Mouse (Mus musculus): ENCODE results near the gene Tcp11l2. TPM values are rescaled to one million over a fixed set of nuclear protein-coding genes. Genes with fewer than 3 reads are reported as not detected.

The Tcp11l2 gene
- total and polyA plus RNA-seq, 2 experiments from 2014 or later = 10.5 to 15.0 TPM

DNA sequence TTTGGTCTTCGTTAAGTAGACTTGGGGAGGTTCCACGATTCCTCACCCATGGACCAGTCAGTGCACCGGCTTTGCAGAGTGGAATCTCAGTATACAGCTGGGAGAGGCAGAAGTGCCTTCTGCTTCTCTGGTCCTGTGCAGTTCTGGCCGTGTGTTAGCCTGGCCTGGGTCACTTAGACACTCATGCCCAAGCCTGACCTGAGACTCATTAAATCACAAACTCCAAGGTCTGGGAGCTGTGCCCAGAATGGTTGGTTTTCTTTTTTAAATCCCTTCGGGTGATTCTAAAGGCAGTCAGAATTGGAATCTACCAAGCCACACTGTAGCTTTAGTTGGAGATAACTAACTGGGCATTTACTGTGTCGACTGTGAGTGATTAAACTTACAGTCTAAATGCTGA lies 23.7 kb downstream of the Tcp11l2 start:
- Histone ChIP-seq H3K27me3 (ENCODE audit: insufficient read depth, low read length) (no peaks in the 10 kb centered on the region), H3K9me3 (ENCODE audit: low read length) (no peaks in the 10 kb centered on the region), H3K27ac (ENCODE audit: low read depth, low read length) (no peak overlapping the region), H3K4me3 (ENCODE audit: low read depth, low read length) (no peak overlapping the region), H3K36me3 (ENCODE audit: insufficient read depth, low read length) (peaks cover 4% of the 10 kb centered on the region; the same call in 1 of the 2 replicates), H3K4me1 (ENCODE audit: insufficient read depth, low read length) (no peaks in the 10 kb centered on the region), H3K9ac (replicated peaks; ENCODE audit: low read length, poor library complexity, severe bottlenecking) (no peak overlapping the region), H3K4me2 (ENCODE audit: low read depth, low read length, poor library complexity, severe bottlenecking) (no peak overlapping the region)
- 79% methylated on average over 6 of the region's 6 CpGs for WGBS
- ATAC-seq (ENCODE audit: low FRiP score) = no peak
- TF ChIP-seq CTCF (IDR thresholded peaks at IDR 0.05) = no peak
- DNase-seq (ENCODE audit: low spot score) = no peak

DNA sequence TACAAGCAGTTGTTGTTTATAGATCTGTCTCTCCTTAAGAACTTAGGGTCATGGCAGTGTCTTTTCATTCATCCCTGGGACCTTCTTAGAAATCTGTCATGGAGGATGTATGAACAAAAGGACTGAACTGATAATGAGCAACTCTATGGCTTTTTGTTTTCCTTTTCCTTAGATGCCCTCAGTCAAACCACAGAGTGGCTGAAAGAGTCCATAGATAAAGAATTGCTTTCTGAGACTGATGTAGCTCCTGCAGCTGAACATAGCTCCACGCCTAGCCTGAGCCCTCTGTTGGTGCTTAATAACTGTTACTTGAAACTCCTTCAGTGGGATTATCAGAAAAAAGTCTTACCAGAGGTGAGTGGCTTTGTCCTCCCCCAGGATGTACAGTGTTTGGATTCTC lies 27.9 kb downstream of the Tcp11l2 start:
- 50% methylated on average over 1 of the region's 1 CpGs for WGBS
- H3K27ac ChIP-seq (ENCODE audit: low read depth, low read length) = no peak overlapping the region
- ATAC-seq (ENCODE audit: low FRiP score) = no peak
- DNase-seq (ENCODE audit: low spot score) = no peak
- no peak for TF ChIP-seq CTCF (IDR thresholded peaks at IDR 0.05)
- H3K9me3 ChIP-seq (ENCODE audit: low read length) = no peaks in the 10 kb centered on the region
- no peaks in the 10 kb centered on the region for H3K4me1 ChIP-seq (ENCODE audit: insufficient read depth, low read length)
- H3K36me3 ChIP-seq (ENCODE audit: insufficient read depth, low read length) = peaks cover 15% of the 10 kb centered on the region; the same call in 1 of the 2 replicates
- no peak overlapping the region for H3K4me3 ChIP-seq (ENCODE audit: low read depth, low read length)
- no peak overlapping the region for H3K4me2 ChIP-seq (ENCODE audit: low read depth, low read length, poor library complexity, severe bottlenecking)
- no peak overlapping the region for H3K9ac ChIP-seq (replicated peaks; ENCODE audit: low read length, poor library complexity, severe bottlenecking)
- no peaks in the 10 kb centered on the region for H3K27me3 ChIP-seq (ENCODE audit: insufficient read depth, low read length)

DNA sequence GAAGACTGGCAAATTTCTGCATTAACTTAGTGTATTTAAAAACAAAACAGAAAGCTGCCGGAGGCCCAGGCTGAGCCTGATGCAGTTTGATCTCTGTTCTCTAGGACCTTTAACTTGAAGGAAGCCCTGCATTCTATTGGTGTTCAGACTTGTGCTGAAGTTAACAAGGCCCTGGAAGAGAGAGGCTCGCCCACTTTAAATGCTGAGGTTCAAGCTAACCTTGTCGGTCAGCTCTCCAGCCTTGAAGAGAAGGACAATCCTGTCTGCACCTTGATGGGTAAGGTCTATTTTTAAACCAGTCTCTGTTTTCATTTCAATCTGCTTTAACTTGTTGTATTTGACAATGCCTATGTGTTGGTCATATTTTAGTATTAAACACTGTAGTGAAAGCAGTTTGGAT lies 31.9 kb downstream of the Tcp11l2 start:
- Histone ChIP-seq H3K9me3 (ENCODE audit: low read length) (no peaks in the 10 kb centered on the region), H3K4me3 (ENCODE audit: low read depth, low read length) (no peak overlapping the region), H3K4me2 (ENCODE audit: low read depth, low read length, poor library complexity, severe bottlenecking) (no peak overlapping the region), H3K9ac (replicated peaks; ENCODE audit: low read length, poor library complexity, severe bottlenecking) (no peak overlapping the region), H3K27me3 (ENCODE audit: insufficient read depth, low read length) (no peaks in the 10 kb centered on the region), H3K4me1 (ENCODE audit: insufficient read depth, low read length) (no peaks in the 10 kb centered on the region), H3K36me3 (ENCODE audit: insufficient read depth, low read length) (peaks cover 17% of the 10 kb centered on the region), H3K27ac (ENCODE audit: low read depth, low read length) (no peak overlapping the region)
- DNase-seq (ENCODE audit: low spot score) (no peak), ATAC-seq (ENCODE audit: low FRiP score) (no peak)
- TF ChIP-seq CTCF (IDR thresholded peaks at IDR 0.05) = no peak
- WGBS = 84% methylated on average over 3 of the region's 3 CpGs

DNA sequence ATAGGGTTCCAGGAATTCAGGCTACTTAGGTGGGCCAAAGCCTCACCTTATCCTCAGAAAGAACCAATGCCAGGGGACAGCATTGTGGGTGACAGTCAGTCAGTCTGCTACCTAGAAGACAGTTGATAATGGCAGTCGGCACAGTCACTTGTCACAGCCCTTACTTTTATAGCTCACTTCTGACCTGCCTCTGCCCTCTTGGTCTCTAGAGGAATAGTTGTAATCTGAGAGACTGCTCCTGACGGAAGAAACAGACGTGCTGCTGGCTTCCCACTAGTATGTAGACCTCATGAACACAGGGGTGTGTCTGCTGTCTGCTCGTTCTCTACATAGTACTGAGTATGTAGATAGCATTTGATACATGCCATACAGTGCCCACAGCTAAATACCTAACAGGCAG lies 33.9 kb downstream of the Tcp11l2 start:
- ATAC-seq (ENCODE audit: low FRiP score) (no peak), DNase-seq (ENCODE audit: low spot score) (no peak)
- H3K4me3 ChIP-seq (ENCODE audit: low read depth, low read length) = no peak overlapping the region
- no peak for TF ChIP-seq CTCF (IDR thresholded peaks at IDR 0.05)
- H3K4me2 ChIP-seq (ENCODE audit: low read depth, low read length, poor library complexity, severe bottlenecking) = no peak overlapping the region
- 78% methylated on average over 4 of the region's 4 CpGs for WGBS
- H3K27ac ChIP-seq (ENCODE audit: low read depth, low read length) = no peak overlapping the region
- peaks cover 16% of the 10 kb centered on the region for H3K36me3 ChIP-seq (ENCODE audit: insufficient read depth, low read length)
- H3K4me1 ChIP-seq (ENCODE audit: insufficient read depth, low read length) = no peaks in the 10 kb centered on the region
- no peaks in the 10 kb centered on the region for H3K27me3 ChIP-seq (ENCODE audit: insufficient read depth, low read length)
- H3K9ac ChIP-seq (replicated peaks; ENCODE audit: low read length, poor library complexity, severe bottlenecking) = no peak overlapping the region
- H3K9me3 ChIP-seq (ENCODE audit: low read length) = no peaks in the 10 kb centered on the region

DNA sequence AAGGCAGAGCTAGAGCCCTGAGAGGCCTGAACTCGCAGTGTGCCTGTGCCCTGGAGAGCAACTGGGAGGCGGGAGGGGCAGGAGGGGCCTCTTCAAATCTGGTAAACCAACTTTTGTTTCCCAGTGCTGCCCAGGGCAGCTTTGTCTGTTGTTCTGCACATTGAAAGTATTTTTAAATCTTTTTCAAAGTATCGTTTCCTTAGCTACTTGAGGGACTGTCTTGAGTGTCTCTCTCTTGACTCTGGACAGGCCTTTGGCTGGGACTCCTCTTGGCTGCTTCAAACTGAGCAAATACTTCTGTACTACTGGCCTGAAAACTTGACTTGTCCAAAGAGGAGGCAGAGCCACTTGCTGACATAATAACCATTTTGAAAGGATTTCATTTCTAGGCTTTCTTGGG lies 34.4 kb downstream of the Tcp11l2 start:
- Histone ChIP-seq H3K27me3 (ENCODE audit: insufficient read depth, low read length) (no peaks in the 10 kb centered on the region), H3K27ac (ENCODE audit: low read depth, low read length) (no peak overlapping the region), H3K9ac (replicated peaks; ENCODE audit: low read length, poor library complexity, severe bottlenecking) (no peak overlapping the region), H3K36me3 (ENCODE audit: insufficient read depth, low read length) (peaks cover 11% of the 10 kb centered on the region), H3K4me2 (ENCODE audit: low read depth, low read length, poor library complexity, severe bottlenecking) (no peak overlapping the region), H3K4me3 (ENCODE audit: low read depth, low read length) (no peak overlapping the region), H3K4me1 (ENCODE audit: insufficient read depth, low read length) (no peaks in the 10 kb centered on the region), H3K9me3 (ENCODE audit: low read length) (no peaks in the 10 kb centered on the region)
- no peak for TF ChIP-seq CTCF (IDR thresholded peaks at IDR 0.05)
- DNase-seq (ENCODE audit: low spot score) = no peak
- ATAC-seq (ENCODE audit: low FRiP score) = no peak
- 78% methylated on average over 3 of the region's 3 CpGs for WGBS

DNA sequence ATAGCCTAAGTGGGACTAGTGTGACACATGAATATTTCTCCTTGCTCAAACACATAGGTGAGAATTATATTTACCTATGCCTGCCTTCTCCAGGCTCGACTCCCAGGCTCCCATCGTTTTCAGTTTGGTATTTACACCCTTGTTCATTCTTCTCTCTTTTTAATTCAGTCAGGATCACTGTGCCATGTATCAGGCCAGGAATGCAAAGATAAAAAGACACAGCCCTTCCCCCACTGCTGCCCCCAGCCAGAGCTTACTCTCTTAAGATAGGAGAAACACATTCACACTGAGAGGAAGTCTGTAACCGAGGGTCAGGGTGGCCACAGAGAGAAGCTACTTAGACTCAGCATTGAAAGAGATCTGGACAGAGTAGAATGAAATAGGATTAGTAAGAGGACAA lies 35.2 kb downstream of the Tcp11l2 start:
- H3K4me1 ChIP-seq (ENCODE audit: insufficient read depth, low read length) = no peaks in the 10 kb centered on the region
- whole genome bisulfite sequencing = 40% methylated on average over 3 of the region's 3 CpGs
- H3K27ac ChIP-seq (ENCODE audit: low read depth, low read length) = no peak overlapping the region
- TF ChIP-seq CTCF (IDR thresholded peaks at IDR 0.05) = no peak
- H3K9me3 ChIP-seq (ENCODE audit: low read length) = no peaks in the 10 kb centered on the region
- H3K9ac ChIP-seq (replicated peaks; ENCODE audit: low read length, poor library complexity, severe bottlenecking) = no peak overlapping the region
- H3K4me3 ChIP-seq (ENCODE audit: low read depth, low read length) = no peak overlapping the region
- H3K27me3 ChIP-seq (ENCODE audit: insufficient read depth, low read length) = no peaks in the 10 kb centered on the region
- DNase-seq (ENCODE audit: low spot score) (no peak), ATAC-seq (ENCODE audit: low FRiP score) (no peak)
- H3K36me3 ChIP-seq (ENCODE audit: insufficient read depth, low read length) = peaks cover 7% of the 10 kb centered on the region; the same call in 1 of the 2 replicates
- no peak overlapping the region for H3K4me2 ChIP-seq (ENCODE audit: low read depth, low read length, poor library complexity, severe bottlenecking)

Data from midbrain, postnatal 0 days (tissue).